Mouse (Mus musculus) liver, embryonic 13.5 days (tissue): Measurements from ENCODE around the gene Uts2b. TPM values are rescaled to one million over a fixed set of nuclear protein-coding genes. Genes with fewer than 3 reads are reported as not detected.

ENCODE experiments used
- polyA plus RNA-seq: library from polyadenylated mRNA; unstranded; fragments of >200 nt; fragmentation: Nextera tagmentation; extraction: Ambion mirVana; gene quantifications from 2 replicates; pipeline ENCODE4 v1.2.1, GENCODE M21; 2015

Gene Uts2b
- polyA plus RNA-seq, 1 experiment from 2014 or later: not detected

Other genes with a start within 250 kb of the Uts2b start
- gene Ostn, start 62.8 kb downstream of the Uts2b start, polyA plus RNA-seq: not detected in 2 replicates
- 16.1 and 21.3 TPM in 2 replicates for gene Ccdc50, start 18.6 kb upstream of the Uts2b start, polyA plus RNA-seq